Mouse (Mus musculus): ENCODE measurements at regions not wholly inside any gene's neighbourhood (a gene's known extent, or its start where the extent isn't known, plus 50 kb on each side); places are given as distances from the start of the nearest gene placed in this dataset.

GRCm38 (mm10) chr9:88063973-88064676, 262.9 kb upstream of the Nt5e start:
- intact Hi-C loops (cut with DNase I), result no loop called here
- DNase-seq (ENCODE audit: low spot score), result no peak

- DNase-seq (ENCODE audit: low spot score), result no peak
- intact Hi-C loops (cut with DNase I), result no loop called here
Observed at GRCm38 (mm10) chr9:88065057-88065456, 261.9 kb upstream of the Nt5e start.

GRCm38 (mm10) chr9:88065777-88066176, 261.2 kb upstream of the Nt5e start:
- intact Hi-C loops (cut with DNase I), result no loop called here
- DNase-seq (ENCODE audit: low spot score), result no peak

- no peak for DNase-seq (ENCODE audit: low spot score)
- intact Hi-C loops (cut with DNase I), result no loop called here
Observed at GRCm38 (mm10) chr9:88068322-88068721, 258.7 kb upstream of the Nt5e start.

- intact Hi-C loops (cut with DNase I), result no loop called here
Observed at GRCm38 (mm10) chr9:88068881-88069304, 258.1 kb upstream of the Nt5e start.

GRCm38 (mm10) chr9:88069834-88070233, 257.2 kb upstream of the Nt5e start:
- DNase-seq (ENCODE audit: low spot score), result no peak
- intact Hi-C loops (cut with DNase I), result loop anchor here (5.0 to 10.0 kb wide), 2 partner anchors 152 to 335 kb away; partner anchors contain the start of gene Tbx18

More at GRCm38 (mm10) chr9:88068881-88069304, 258.1 kb upstream of the Nt5e start:
- no peak for DNase-seq (ENCODE audit: low spot score)

- intact Hi-C loops (cut with DNase I), result loop anchor here (2.0 to 10.0 kb wide), 3 partner anchors 149 to 364 kb away; partner anchors contain the start of gene Tbx18
- no peak for DNase-seq (ENCODE audit: low spot score)
Observed at GRCm38 (mm10) chr9:88073165-88073564, 253.8 kb upstream of the Nt5e start.

GRCm38 (mm10) chr9:88073579-88073978, 253.4 kb upstream of the Nt5e start:
- DNase-seq (ENCODE audit: low spot score), result no peak
- intact Hi-C loops (cut with DNase I), result loop anchor here (2.0 to 10.0 kb wide), 3 partner anchors 149 to 365 kb away; partner anchors contain the start of gene Tbx18

GRCm38 (mm10) chr9:88082931-88083479, 244.0 kb upstream of the Nt5e start:
- intact Hi-C loops (cut with DNase I), result loop anchor here (10.0 kb wide), 1 partner anchor 238 kb away; no protein-coding TSS in a partner anchor
- no peak for DNase-seq (ENCODE audit: low spot score)

- intact Hi-C loops (cut with DNase I), result loop anchor here (10.0 kb wide), 1 partner anchor 240 kb away; no protein-coding TSS in a partner anchor
- DNase-seq (ENCODE audit: low spot score), result no peak
Observed at GRCm38 (mm10) chr9:88085181-88085816, 241.7 kb upstream of the Nt5e start.

GRCm38 (mm10) chr9:88085866-88086265, 241.1 kb upstream of the Nt5e start:
- intact Hi-C loops (cut with DNase I), result loop anchor here (10.0 kb wide), 1 partner anchor 241 kb away; no protein-coding TSS in a partner anchor
- no peak for DNase-seq (ENCODE audit: low spot score)

- intact Hi-C loops (cut with DNase I), result no loop called here
- peak; percentile 23 for DNase-seq (ENCODE audit: low spot score)
Observed at GRCm38 (mm10) chr9:88091781-88092527, 235.0 kb upstream of the Nt5e start.

- intact Hi-C loops (cut with DNase I), result no loop called here
- DNase-seq (ENCODE audit: low spot score), result no peak
Observed at GRCm38 (mm10) chr9:88092561-88092960, 234.4 kb upstream of the Nt5e start.

GRCm38 (mm10) chr9:88113094-88113493, 213.9 kb upstream of the Nt5e start:
- intact Hi-C loops (cut with DNase I), result loop anchor here (10.0 kb wide), 1 partner anchor 112 kb away; no protein-coding TSS in a partner anchor
- DNase-seq (ENCODE audit: low spot score), result no peak

GRCm38 (mm10) chr9:88120536-88120935, 206.5 kb upstream of the Nt5e start:
- no peak for DNase-seq (ENCODE audit: low spot score)
- intact Hi-C loops (cut with DNase I), result no loop called here

GRCm38 (mm10) chr9:88120963-88121570, 205.9 kb upstream of the Nt5e start:
- intact Hi-C loops (cut with DNase I), result no loop called here
- no peak for DNase-seq (ENCODE audit: low spot score)

- DNase-seq (ENCODE audit: low spot score), result peak; percentile 33
- intact Hi-C loops (cut with DNase I), result no loop called here
Observed at GRCm38 (mm10) chr9:88124322-88125005, 202.5 kb upstream of the Nt5e start.

- DNase-seq (ENCODE audit: low spot score), result no peak
- intact Hi-C loops (cut with DNase I), result no loop called here
Observed at GRCm38 (mm10) chr9:88163025-88163780, 163.8 kb upstream of the Nt5e start.
